Mouse (Mus musculus) liver, embryonic 11.5 days (tissue): ENCODE measurements at regions not wholly inside any gene's neighbourhood (a gene's known extent, or its start where the extent isn't known, plus 50 kb on each side); places are given as distances from the start of the nearest gene placed in this dataset.
"Not testable (repeated sequence)": the region's sequence is repeated elsewhere in the genome, so short reads cannot be mapped to it uniquely, and the experiment has no call there.

ENCODE experiments used
- ATAC-seq: fragments of 200-750 bp; cut with Nextera tagmentation; replicated peaks from 2 replicates; pipeline ENCODE4 v1.8.0; 2017; ENCODE audit warnings: moderate number of reproducible peaks, mild to moderate bottlenecking, moderate TSS enrichment, moderate library complexity; ENCODE audit not compliant: low FRiP score
- DNase-seq: peaks from one replicate; pipeline ENCODE4 v3.0.0-alpha.2; 2017; ENCODE audit warnings: low spot score
- H3K27ac ChIP-seq: fragments of 300-500 bp; sonication (generic); 2 replicates; pipeline ENCODE4 v1.5.1; 2014; ENCODE audit warnings: mild to moderate bottlenecking, low read depth, low read length, control low read depth
- H3K27me3 ChIP-seq: fragments of 300-500 bp; sonication (generic); replicated peaks from 2 replicates; pipeline ENCODE4 v1.6.1; 2014; ENCODE audit warnings: low read length, mixed read lengths; ENCODE audit not compliant: control insufficient read depth, insufficient read depth
- H3K36me3 ChIP-seq: fragments of 300-500 bp; sonication (generic); 2 replicates; pipeline ENCODE4 v1.6.1; 2014; ENCODE audit warnings: mild to moderate bottlenecking, low read length, moderate library complexity, mixed read lengths; ENCODE audit not compliant: control insufficient read depth, insufficient read depth
- H3K4me1 ChIP-seq: fragments of 300-500 bp; sonication (generic); replicated peaks from 2 replicates; pipeline ENCODE4 v1.6.1; 2014; ENCODE audit warnings: low read length, mixed read lengths; ENCODE audit not compliant: control insufficient read depth, insufficient read depth
- H3K4me2 ChIP-seq: fragments of 300-500 bp; sonication (generic); 2 replicates; pipeline ENCODE4 v1.6.1; 2014; ENCODE audit warnings: mild to moderate bottlenecking, control low read depth, moderate library complexity
- H3K4me3 ChIP-seq: fragments of 300-500 bp; sonication (generic); 2 replicates; pipeline ENCODE4 v1.5.1; 2014; ENCODE audit warnings: low read depth, low read length, control low read depth
- H3K9ac ChIP-seq: fragments of 300-500 bp; sonication (generic); 2 replicates; pipeline ENCODE4 v1.6.1; 2014; ENCODE audit warnings: low read depth, low read length, control low read depth
- H3K9me3 ChIP-seq: fragments of 300-500 bp; sonication (generic); 2 replicates; pipeline ENCODE4 v1.6.1; 2016; ENCODE audit warnings: low read length, inconsistent platforms, mixed read lengths; ENCODE audit not compliant: control insufficient read depth
- WGBS: fragments of 180-500 bp; shearing (Covaris S2); extraction: QIAGEN DNeasy Blood & Tissue Kit; methylation state at CpG from one replicate; pipeline ENCODE4 v1.1.7; 2014; 5-methylcytosine and 5-hydroxymethylcytosine counted together

DNA sequence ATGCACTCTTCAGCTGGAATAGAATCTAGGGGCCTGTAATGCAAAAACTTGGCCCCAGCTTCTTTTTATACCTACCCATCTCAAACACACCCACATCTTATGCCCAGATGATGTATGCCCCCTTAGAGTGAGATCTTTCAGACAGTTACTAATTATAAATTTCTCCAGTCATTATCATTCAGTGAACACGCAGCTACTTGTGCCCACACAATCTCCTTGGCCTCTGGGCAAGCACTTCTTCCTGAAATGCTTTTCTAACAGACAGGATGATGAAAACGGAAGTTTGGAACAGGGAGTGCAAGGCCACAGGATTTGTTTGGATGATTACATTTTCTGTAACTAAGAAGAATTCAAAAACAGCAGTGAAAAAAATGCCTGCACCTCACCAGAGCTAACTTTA is 100.4 kb upstream of the Pdc start:
- Histone ChIP-seq H3K4me3 (no peak overlapping the region), H3K27me3 (no peaks in the 10 kb centered on the region), H3K9me3 (no peaks in the 10 kb centered on the region), H3K4me2 (no peak overlapping the region), H3K9ac (no peak overlapping the region), H3K27ac (no peak overlapping the region), H3K36me3 (no peaks in the 10 kb centered on the region), H3K4me1 (no peaks in the 10 kb centered on the region)
- ATAC-seq: no peak
- DNase-seq: no peak
- WGBS: 70% methylated on average over 2 of the region's 2 CpGs

DNA sequence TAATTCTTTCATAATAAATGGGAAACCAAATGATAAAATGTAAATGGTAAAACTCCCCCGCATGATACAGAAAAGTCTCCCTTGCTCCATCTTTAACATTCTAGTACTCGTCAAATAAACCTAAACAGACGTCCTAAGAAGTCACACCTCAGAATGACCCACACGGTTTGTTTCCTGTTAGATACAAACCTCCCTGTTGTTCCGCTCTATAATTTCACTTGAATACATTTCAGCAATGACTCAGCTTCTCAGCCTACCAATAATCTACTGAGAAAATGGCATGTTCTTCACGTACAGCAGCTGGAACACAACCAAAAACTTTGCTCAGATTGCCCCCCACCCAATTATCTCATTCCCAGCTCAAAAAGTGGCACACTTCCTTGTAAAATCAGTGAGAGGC is 93.7 kb upstream of the Pdc start:
- no peak for ATAC-seq
- no peak for DNase-seq
- H3K4me2 ChIP-seq: no peak overlapping the region
- no peaks in the 10 kb centered on the region for H3K36me3 ChIP-seq
- H3K9ac ChIP-seq: no peak overlapping the region
- H3K27me3 ChIP-seq: no peaks in the 10 kb centered on the region
- no peaks in the 10 kb centered on the region for H3K9me3 ChIP-seq
- H3K27ac ChIP-seq: no peak overlapping the region
- H3K4me1 ChIP-seq: no peaks in the 10 kb centered on the region
- 69% methylated on average over 6 of the region's 6 CpGs for WGBS
- H3K4me3 ChIP-seq: no peak overlapping the region

DNA sequence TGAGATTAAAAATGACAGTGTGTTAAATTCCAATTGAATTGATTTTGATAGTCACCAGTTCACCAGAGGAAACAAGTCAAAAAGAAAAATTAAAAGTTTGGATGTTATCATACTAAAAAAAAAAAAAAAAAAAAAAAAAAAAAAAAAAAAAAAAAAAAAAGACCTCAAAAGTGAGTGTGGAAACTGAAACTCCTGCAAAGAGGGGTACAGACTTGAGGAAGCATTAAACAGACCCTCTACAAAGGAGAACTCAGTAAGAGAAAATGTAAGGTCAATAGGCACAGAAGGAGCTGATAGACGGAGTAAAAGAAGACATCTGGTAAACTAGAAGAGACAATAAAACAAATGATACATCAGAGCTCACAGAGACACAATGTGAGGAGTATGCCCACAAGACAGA is 79.7 kb upstream of the Pdc start:
- not testable (repeated sequence) for H3K27ac ChIP-seq, H3K36me3 ChIP-seq
- WGBS: 87% methylated on average over 1 of the region's 1 CpGs

DNA sequence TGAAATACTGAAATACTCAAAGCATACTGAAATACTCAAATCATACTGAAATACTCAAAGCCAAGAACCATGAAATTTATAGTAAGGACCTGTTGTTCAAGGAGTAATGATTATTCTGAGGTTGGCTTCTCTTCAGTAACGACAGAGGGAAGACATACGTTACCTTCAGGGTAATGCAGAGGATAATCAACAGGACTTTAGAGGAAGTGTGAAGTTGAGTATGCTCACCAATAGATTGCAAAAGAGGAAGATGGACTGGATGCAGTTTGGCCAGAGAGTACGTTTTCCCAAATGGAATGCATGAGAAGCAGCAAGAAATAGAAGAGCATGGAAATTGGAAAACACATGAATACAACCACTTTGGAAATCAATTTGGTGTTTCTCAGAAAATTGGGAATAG is 79.1 kb upstream of the Pdc start:
- ATAC-seq: no peak
- WGBS: 70% methylated on average over 3 of the region's 3 CpGs

More for the DNA sequence above, 79.7 kb upstream of the Pdc start:
- H3K4me1 ChIP-seq, ATAC-seq, H3K9ac ChIP-seq, H3K27me3 ChIP-seq, H3K4me3 ChIP-seq, DNase-seq, H3K4me2 ChIP-seq, H3K9me3 ChIP-seq: not testable (repeated sequence)

DNA sequence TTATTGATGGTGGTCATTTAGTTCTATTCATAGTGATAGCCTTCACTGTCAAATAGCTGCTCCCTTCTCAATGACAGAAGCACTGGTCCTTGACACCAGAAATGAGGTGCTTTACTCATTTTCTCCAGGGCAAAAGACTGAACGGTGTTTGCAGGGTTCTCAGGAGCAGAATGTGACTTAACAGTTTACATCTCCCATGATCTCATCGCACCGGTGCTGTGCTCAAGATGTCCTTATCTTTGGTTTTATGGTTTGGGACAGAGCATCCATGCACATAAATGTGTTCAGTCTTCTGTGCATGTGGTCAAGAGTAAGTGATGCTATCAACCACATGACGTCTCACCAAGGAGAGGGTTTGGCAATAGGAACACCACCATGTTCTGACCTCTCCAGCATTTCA is 78.1 kb upstream of the Pdc start:
- ATAC-seq (no peak), DNase-seq (no peak)
- Histone ChIP-seq H3K4me2 (no peak overlapping the region), H3K27me3 (no peaks in the 10 kb centered on the region), H3K4me3 (no peak overlapping the region), H3K4me1 (no peaks in the 10 kb centered on the region), H3K9me3 (no peaks in the 10 kb centered on the region), H3K27ac (no peak overlapping the region), H3K9ac (no peak overlapping the region), H3K36me3 (no peaks in the 10 kb centered on the region)
- 82% methylated on average over 4 of the region's 4 CpGs for WGBS

More for the DNA sequence above, 79.1 kb upstream of the Pdc start:
- no peak overlapping the region for H3K27ac ChIP-seq
- no peaks in the 10 kb centered on the region for H3K9me3 ChIP-seq
- no peaks in the 10 kb centered on the region for H3K4me1 ChIP-seq
- no peak overlapping the region for H3K9ac ChIP-seq
- no peak for DNase-seq
- no peak overlapping the region for H3K4me2 ChIP-seq
- no peaks in the 10 kb centered on the region for H3K27me3 ChIP-seq
- no peak overlapping the region for H3K4me3 ChIP-seq
- no peaks in the 10 kb centered on the region for H3K36me3 ChIP-seq

DNA sequence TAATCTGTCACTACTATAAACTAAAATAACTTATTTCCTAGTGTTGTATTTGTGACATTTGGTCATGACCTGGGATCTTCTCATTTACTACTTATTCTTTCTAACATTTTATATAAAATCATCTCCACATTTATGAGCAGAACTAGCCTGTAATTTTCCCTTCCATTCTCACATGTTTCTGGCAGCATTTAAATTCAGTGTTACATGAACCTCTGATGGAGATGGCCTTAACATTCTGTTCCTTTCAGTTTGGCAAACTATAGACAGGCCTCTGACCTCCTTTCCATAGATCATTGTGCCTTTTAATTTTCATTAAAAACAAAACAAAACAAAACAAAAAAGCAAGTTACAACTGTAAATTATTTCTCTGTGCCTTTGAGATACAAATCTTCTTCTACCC is 77.1 kb upstream of the Pdc start:
- Histone ChIP-seq H3K9me3 (no peaks in the 10 kb centered on the region), H3K27me3 (no peaks in the 10 kb centered on the region), H3K4me2 (no peak overlapping the region), H3K36me3 (no peaks in the 10 kb centered on the region), H3K9ac (no peak overlapping the region), H3K27ac (no peak overlapping the region), H3K4me1 (no peaks in the 10 kb centered on the region), H3K4me3 (no peak overlapping the region)
- ATAC-seq (no peak), DNase-seq (no peak)

DNA sequence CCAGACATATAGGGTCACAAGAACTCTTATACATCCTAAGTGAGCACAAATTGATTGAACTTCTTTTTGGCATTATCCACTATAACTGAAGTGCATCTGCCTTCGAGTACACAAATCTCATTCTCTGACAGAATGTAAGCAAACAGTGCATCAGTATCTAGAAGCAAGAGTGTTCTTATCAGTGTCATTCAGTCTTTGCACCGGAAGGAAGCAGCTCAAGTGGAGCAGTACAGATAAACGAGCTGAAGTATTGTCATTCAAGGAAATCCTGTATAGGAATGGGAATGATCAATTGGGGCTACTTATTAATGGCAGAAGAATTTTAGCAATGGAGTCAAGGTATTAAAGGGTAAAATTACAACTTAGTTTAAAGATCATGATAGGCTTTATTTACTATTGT is 74.3 kb upstream of the Pdc start:
- Histone ChIP-seq H3K4me2 (no peak overlapping the region), H3K27me3 (no peaks in the 10 kb centered on the region), H3K9ac (no peak overlapping the region), H3K4me1 (no peaks in the 10 kb centered on the region), H3K4me3 (no peak overlapping the region), H3K27ac (no peak overlapping the region), H3K9me3 (no peaks in the 10 kb centered on the region), H3K36me3 (no peaks in the 10 kb centered on the region)
- no peak for ATAC-seq
- no peak for DNase-seq
- WGBS: 17% methylated on average over 3 of the region's 3 CpGs

DNA sequence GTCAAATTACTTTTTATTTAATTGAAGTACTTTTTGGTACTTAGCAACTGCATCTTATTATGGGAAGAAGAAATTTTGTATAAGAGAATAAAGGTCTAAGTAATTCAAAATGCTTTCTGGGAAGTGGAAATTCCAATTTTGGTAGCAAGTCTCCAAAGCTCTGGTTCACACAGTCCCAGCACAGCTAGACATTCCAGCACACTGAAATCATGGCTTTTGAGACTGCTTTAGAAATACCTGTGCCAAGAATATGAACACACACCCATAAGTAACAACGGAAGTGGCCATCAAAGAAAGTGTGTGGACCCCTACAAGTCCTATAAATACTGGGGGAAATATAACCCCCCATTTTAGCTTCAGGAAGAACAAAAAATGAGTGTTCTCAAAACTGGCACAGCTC is 67.8 kb upstream of the Pdc start:
- Histone ChIP-seq H3K4me1 (no peaks in the 10 kb centered on the region), H3K36me3 (no peaks in the 10 kb centered on the region), H3K27me3 (no peaks in the 10 kb centered on the region), H3K9me3 (no peaks in the 10 kb centered on the region), H3K27ac (no peak overlapping the region), H3K4me2 (no peak overlapping the region), H3K4me3 (no peak overlapping the region), H3K9ac (no peak overlapping the region)
- no peak for ATAC-seq
- DNase-seq: no peak
- 88% methylated on average over 1 of the region's 1 CpGs for WGBS

DNA sequence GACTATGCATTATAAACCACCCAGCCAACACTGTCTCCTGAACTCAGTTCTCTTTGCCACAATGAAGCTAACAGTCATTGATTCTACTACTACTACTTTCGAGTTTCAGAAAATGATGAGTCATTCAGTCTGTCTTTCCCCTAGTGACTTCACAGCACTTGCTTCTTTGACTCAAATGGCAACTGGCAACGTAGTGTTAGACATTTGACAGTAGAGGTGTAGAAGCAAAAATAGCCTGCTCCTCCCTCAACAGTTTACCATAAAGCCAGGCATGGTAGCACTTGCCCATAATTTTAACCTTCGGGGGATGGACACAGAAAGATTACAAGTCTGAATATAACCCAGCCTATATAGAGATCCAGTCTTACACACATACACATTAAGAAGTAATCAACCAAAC is 67.3 kb upstream of the Pdc start:
- DNase-seq (no peak), ATAC-seq (no peak)
- Histone ChIP-seq H3K27ac (no peak overlapping the region), H3K4me1 (no peaks in the 10 kb centered on the region), H3K4me2 (no peak overlapping the region), H3K27me3 (no peaks in the 10 kb centered on the region), H3K9me3 (no peaks in the 10 kb centered on the region), H3K4me3 (no peak overlapping the region), H3K9ac (no peak overlapping the region), H3K36me3 (no peaks in the 10 kb centered on the region)
- 62% methylated on average over 3 of the region's 3 CpGs for WGBS
